Mouse (Mus musculus) spleen, postnatal 4 days (tissue): ENCODE results near the gene Enpp3.

Experiments
- DNase-seq, 2 experiments: peaks; one replicate each; pipeline ENCODE4 v3.0.0; 2022; ENCODE audit warnings: low spot score in 2 of 2

Gene Enpp3

DNA sequence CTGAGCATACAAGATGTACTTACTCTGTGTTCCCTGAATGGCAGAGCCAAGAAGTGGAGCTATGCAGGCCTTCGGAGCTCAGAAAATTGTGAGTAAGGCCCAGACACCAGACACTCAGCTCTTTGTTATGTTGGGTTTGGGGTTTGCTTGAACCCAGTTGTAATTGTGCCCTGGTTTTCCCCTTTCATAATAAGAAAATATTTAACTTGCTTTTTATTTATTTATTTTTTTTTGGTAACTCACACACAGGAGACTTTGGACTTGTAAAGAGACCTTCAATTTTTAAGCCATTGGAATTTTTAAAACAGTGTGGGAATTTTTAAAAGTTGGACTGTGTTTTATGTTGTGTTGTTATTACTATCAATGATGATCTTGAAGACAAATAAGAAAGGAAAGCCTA is at the start of gene Enpp3:
Gene Enpp3, minus strand, starts transcription at position 148 of the 400 bp plus-strand sequence.
- no peak for DNase-seq

- no peak for DNase-seq
These were observed 45.7 kb upstream of the Enpp3 start for GRCm38 (mm10) chr10:24888343-24888742.

DNA sequence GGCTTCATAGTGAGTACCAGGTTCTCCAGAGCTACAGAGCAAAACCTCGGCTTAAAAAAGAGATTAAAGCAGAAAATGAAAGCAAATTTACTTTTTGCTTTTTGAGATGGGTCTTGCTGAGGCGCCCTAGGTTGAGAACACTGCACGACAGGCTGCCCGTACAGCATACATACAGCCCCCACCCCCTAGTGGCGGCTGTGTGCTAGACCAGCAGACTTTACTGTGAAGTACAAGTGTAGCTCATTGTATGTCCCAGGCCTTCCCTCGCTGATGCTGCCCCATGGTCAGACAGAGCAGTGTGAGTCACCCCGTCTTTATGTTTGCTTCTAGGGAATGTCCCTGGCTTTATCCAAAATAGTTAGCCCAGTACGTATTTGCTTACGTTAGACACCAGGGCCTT is 43.4 kb upstream of the Enpp3 start:
- no peak for DNase-seq

GRCm38 (mm10) chr10:24873624-24874023 is 31.0 kb upstream of the Enpp3 start:
- no peak for DNase-seq

- DNase-seq: peak; percentile 97 to 99
These were observed 27.2 kb upstream of the Enpp3 start, which contains the start of gene Med23 for GRCm38 (mm10) chr10:24869760-24870290. Gene Med23 (plus strand): TSS chr10:24869986.

- peak in 1 of 2 experiments; percentile 38 for DNase-seq
These were observed 21.8 kb upstream of the Enpp3 start for GRCm38 (mm10) chr10:24864434-24864833.

- peak in 1 of 2 experiments; percentile 31 for DNase-seq
These were observed 20.5 kb upstream of the Enpp3 start for GRCm38 (mm10) chr10:24863146-24863545.

DNA sequence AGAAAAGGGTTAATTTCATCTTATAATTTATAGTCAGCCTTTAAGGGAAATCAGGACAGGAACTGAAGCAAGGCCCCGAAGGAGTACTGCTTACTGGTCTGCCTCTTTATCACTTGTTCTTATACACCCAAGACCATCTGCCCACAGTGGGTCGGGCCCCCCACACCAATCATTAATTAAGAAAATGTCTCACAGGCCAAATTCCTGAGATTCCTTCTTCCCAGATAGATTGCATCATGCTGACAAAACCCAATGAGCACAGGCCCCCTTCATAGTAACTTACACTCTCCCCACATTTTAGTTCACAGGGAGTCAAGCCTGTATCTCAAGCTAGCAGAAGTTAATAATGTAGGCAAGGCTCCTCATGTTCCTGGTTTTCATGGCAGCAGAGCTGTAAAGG is 625 bp downstream of the Enpp3 start:
- no peak for DNase-seq

GRCm38 (mm10) chr10:24840795-24841194 is 1.8 kb downstream of the Enpp3 start:
- no peak for DNase-seq

DNA sequence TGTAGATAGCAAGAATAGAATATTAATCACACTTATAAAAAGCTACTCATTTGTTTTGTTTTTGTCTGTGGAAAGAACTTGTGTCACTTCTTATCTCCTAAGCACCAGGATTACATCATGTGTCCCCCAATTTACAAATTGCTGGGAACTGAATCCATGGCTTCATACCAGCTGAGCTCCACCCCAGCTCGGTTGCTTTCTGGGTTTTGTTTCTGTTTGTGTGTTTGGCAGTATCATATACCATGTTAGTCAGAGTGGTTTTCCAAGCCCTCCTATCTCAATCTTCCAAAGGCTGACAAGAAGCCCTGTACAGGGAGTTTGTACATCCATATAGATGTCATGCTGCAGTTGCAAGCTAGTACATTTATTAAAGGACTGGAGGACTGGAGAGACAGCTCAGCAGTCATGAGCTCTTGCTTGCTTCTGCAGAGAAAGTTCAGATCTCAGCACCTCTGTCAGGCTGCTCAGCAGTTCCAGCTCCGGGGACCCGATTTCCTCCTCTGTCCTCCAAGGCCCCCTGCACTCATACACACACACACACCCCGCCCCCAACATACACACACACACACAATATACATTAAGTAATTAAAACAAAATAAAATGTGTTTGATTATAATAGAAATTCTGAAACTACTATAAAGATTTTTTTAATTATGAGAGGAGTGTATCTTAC is 6.1 kb downstream of the Enpp3 start:
- DNase-seq: no peak

DNA sequence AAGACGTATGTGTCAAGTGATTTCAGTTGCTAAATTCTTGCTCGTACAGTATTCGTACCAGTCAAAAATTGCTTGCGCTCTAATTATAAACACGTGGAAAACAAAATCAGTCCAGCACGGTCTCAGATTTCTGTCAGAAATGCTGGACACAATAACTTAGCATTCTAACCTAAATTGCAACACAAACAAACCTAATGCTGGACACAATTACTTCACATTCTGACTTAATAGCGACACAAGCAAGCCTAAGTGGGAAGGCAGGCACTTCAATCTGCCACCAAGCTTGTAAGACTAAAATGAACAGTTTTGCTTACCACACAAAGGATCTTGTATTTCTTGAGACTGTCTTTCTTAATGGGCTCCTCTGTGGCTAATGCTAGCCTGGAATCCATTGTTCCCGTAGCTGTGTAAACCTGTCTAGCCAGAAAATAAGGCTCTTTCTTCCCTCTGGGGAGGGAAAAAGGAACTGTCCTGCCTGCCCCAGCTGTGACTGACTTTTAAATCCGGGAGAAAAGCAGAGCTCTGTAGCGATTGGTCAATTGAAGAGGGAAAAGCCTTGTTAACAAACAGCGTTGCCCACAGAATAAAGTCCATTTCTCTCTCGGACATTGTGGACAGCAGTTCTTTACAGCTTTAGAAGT is 6.8 kb downstream of the Enpp3 start:
- no peak for DNase-seq

DNA sequence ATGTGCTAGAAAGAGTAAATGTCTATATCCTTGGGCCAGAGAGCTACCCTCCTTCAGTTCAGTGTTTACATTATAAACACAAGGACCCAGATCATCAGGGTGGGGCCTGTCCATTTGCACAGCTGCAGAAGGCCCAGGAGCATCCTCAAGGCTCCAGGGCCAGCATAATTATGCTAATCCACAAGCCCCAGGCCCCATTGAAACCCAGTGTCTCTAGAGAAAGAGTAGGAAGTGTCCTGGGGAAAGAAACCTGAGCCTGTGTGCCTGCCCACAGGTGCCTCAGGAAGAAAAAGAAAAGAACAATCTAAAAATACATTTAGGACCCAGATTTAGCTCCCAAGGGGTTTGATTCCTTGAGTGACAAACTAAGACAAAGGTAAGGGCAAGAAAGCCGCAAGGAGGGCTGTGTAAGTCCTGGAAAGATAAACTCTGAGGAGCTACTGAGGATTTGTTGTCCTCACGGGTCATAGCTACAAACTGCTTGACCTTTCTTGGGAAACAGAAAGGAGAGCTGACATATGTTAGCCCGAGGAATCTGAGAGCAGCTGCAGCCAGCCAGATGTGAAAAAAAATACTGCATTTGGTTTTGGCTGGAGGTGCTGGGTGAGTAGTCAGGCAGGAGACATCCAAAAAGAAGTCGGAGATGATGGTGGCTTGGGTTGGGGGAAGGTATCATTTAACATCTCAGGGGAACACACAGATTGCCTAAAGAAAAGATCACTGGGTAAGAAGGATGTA is 7.8 kb downstream of the Enpp3 start:
- DNase-seq: no peak

DNA sequence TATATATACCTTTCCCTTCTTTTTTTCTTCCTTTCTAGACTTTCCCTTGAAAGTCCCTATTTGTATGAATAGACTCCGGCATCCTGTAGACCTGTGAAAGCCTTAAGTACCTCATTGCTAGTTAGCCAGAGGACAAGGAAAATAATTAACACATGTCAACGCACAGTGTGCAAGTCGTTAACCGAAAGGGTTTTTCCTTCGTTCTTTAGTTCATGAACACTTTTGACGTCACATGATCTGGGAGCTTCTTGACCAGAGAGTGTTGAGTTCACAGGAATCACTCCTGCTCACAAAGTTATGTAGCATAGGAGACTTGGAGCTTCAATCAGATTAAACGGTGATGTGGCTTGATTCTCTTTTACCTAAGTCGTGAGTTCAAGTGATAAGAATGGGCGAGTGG is 10.3 kb downstream of the Enpp3 start:
- DNase-seq: no peak

GRCm38 (mm10) chr10:24831377-24832095 is 11.1 kb downstream of the Enpp3 start:
- no peak for DNase-seq

DNA sequence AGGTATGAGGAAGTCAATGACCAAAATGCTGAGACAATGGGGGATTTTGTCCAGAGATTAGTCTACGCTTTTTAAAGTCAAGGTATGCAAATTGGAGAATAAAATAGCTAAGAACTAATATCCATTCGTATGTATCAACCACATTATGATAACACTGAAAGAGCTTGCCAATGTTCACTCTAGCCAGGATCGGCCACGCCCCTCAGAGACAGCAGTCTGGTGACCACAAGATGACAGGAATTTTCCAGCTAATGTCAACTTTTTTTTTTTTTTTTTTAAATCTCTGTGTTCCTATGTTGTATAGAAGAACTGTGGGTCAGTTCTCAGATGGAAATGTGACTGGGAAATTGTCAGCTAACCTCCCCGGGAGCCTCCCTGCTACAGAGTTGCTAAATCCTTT is 12.2 kb downstream of the Enpp3 start:
- DNase-seq: no peak

DNA sequence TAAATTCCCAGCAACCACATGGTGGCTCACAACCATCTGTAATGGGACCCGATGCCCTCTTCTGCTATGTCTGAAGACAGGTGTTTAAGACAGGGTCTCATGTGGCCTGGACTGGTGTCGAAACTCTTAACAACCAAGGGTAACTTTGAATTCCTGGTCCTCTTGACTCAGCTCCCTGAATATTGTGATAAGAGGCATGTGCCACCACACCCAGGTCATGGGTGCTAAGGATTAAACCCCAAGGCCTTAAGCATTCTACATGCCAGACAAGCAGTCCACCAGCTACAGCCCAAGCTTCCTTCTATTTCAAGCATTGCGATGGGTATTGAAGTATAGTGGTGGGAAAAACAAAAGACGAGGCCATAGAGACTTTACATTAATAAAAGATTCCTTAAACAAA is 14.5 kb downstream of the Enpp3 start:
- DNase-seq: peak in 1 of 2 experiments; percentile 36

DNA sequence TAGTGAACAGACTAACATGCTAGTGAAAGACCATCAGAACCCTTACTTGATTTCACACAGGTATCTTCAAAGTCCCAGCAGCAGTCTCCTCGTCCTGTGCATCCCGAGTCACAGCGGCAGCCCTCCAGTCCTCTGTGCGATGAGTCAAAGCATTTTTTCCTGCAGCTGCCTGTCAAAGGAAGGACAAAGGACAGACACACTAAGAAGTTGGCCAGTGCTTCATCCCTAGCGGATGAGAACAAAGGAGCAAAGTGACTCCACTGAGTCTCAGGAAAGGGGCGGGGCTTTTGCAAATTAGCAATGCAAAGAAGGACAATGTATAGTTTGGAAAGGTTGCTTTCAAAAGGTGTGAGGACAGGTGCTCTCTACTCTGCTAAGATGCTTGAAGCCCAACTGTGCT is 16.5 kb downstream of the Enpp3 start:
- no peak for DNase-seq

DNA sequence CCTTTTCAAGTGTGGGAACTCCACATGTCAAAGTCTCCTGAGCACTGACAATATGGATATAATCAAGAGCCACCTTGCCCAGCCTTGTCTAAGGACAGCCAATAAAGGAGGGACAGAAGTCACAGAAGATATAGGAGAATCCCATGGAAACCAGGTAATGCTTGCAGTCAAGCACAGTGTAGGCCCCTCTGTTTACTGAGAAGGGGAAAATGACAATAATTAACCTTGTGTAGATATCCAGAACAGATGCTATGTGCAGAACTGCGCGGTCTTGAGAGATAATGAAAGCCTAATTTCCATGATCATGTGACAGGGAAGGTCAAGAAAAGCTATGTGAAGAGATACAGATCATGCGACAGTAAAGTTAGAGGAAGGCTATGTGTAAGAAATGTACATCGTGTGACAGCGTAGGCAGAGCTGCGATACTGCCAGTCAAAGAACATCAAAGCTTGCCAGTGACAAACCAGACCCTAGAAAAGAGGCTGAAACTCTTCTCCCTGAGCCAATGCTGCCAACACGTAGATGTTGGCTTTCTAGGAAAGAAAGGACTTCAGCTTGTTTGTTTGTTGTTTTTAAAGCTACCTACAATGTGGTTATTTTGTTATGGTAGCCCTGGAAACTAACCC is 17.1 kb downstream of the Enpp3 start:
- no peak for DNase-seq

DNA sequence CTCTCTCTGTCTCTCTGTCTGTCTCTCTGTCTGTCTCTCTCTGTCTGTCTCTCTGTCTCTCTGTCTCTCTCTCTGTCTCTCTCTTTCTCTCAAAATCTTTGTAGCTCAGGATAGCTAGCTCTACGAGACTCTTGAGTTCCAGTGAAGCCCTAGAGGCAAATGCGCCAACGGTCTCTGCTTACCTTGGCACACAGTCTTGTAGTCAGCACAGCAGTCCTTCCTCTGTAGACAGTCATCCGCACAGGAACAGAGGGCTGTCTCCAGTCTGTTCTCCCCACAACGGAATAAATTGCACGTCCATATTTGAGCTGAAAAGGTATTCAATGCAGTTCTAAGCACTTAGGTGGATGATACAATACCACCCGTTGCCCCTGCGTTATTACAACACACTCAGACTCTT is 18.0 kb downstream of the Enpp3 start:
- no peak for DNase-seq

GRCm38 (mm10) chr10:24823697-24824535 is 18.7 kb downstream of the Enpp3 start:
- DNase-seq: peak in 1 of 2 experiments; percentile 16
